Mouse (Mus musculus) cerebellum, adult 2 months (tissue): ENCODE measurements around the gene Ccdc57. TPM values are rescaled to one million over a fixed set of nuclear protein-coding genes. Genes with fewer than 3 reads are reported as not detected.

Experiments
- DNase-seq, 2 experiments: peaks; one replicate each; pipeline ENCODE4 v3.0.0; 2021
- H3K27ac ChIP-seq: fragments of 200-500 bp; 2 replicates; pipeline ENCODE4 v1.5.1; 2012; ENCODE audit warnings: low read length, control low read depth, inconsistent platforms; ENCODE audit not compliant: insufficient read depth
- H3K27me3 ChIP-seq: fragments of 200-500 bp; 2 replicates; pipeline ENCODE4 v1.6.1; 2012; ENCODE audit warnings: inconsistent platforms, mild to moderate bottlenecking, low read length, moderate library complexity; ENCODE audit not compliant: control insufficient read depth, insufficient read depth
- H3K4me1 ChIP-seq: fragments of 200-500 bp; 2 replicates; pipeline ENCODE4 v1.6.1; 2011; ENCODE audit warnings: low read length; ENCODE audit not compliant: control insufficient read depth, insufficient read depth
- H3K4me3 ChIP-seq: fragments of 200-500 bp; replicated peaks from 2 replicates; pipeline ENCODE3; 2011; ENCODE audit warnings: mild to moderate bottlenecking, low read depth, low read length, control low read depth; ENCODE audit not compliant: insufficient read depth
- CTCF ChIP-seq: fragments of 200-500 bp; IDR thresholded peaks from 2 replicates; pipeline ENCODE4 v1.5.1; 2011; ENCODE audit warnings: low read depth, mild to moderate bottlenecking, control low read depth, low read length, moderate library complexity, borderline replicate concordance; ENCODE audit not compliant: insufficient read depth
- POLR2A ChIP-seq: fragments of 200-500 bp; IDR thresholded peaks from 2 replicates; pipeline ENCODE4 v1.6.1; 2011; ENCODE audit warnings: low read length, control low read depth, borderline replicate concordance; ENCODE audit not compliant: insufficient read depth
- WGBS: fragments of 180-500 bp; shearing (Covaris S2); methylation state at CpG from one replicate; pipeline ENCODE4 v1.1.7; 2018; 5-methylcytosine and 5-hydroxymethylcytosine counted together
- polyA plus RNA-seq: library from polyadenylated mRNA; depleted of rRNA; stranded (reverse); fragments of >200 nt; gene quantifications from 2 replicates; pipeline ENCODE4 v1.2.3, GENCODE M21; 2012

Ccdc57 gene
- polyA plus RNA-seq, 1 experiment = 4.4 TPM

- 96% methylated on average over 3 of the region's 3 CpGs for WGBS
- no peaks in the 10 kb centered on the region for H3K4me1 ChIP-seq
Measured at GRCm38 (mm10) chr11:120904561-120904960, 28.1 kb downstream of the Ccdc57 start.

GRCm38 (mm10) chr11:120903159-120903850 lies 29.4 kb downstream of the Ccdc57 start:
- Histone ChIP-seq H3K4me3 (no peak overlapping the region), H3K27ac (no peak overlapping the region), H3K4me1 (no peaks in the 10 kb centered on the region), H3K27me3 (no peaks in the 10 kb centered on the region)
- WGBS = 71% methylated on average over 24 of the region's 24 CpGs
- TF ChIP-seq POLR2A (no peak), CTCF (no peak)
- no peak for DNase-seq

More at GRCm38 (mm10) chr11:120904561-120904960, 28.1 kb downstream of the Ccdc57 start:
- Histone ChIP-seq H3K27me3 (no peaks in the 10 kb centered on the region), H3K27ac (no peak overlapping the region), H3K4me3 (no peak overlapping the region)
- TF ChIP-seq CTCF = no peak
- no peak for TF ChIP-seq POLR2A
- DNase-seq = no peak

- H3K4me3 ChIP-seq = no peak overlapping the region
- TF ChIP-seq POLR2A = no peak
- TF ChIP-seq CTCF = no peak
- H3K27ac ChIP-seq = no peak overlapping the region
- H3K4me1 ChIP-seq = no peaks in the 10 kb centered on the region
- no peak for DNase-seq
- 52% methylated on average over 10 of the region's 10 CpGs for WGBS
- no peaks in the 10 kb centered on the region for H3K27me3 ChIP-seq
Measured at GRCm38 (mm10) chr11:120902487-120903142, 30.1 kb downstream of the Ccdc57 start.

- TF ChIP-seq POLR2A (no peak), CTCF (no peak)
- WGBS = 74% methylated on average over 21 of the region's 21 CpGs
Measured at GRCm38 (mm10) chr11:120901729-120902486, 30.8 kb downstream of the Ccdc57 start.

GRCm38 (mm10) chr11:120900276-120901244 lies 32.1 kb downstream of the Ccdc57 start:
- Histone ChIP-seq H3K4me1 (no peaks in the 10 kb centered on the region), H3K4me3 (no peak overlapping the region), H3K27ac (no peak overlapping the region), H3K27me3 (no peaks in the 10 kb centered on the region)
- WGBS = 87% methylated on average over 8 of the region's 8 CpGs
- DNase-seq = no peak
- TF ChIP-seq CTCF (no peak), POLR2A (no peak)

More at GRCm38 (mm10) chr11:120901729-120902486, 30.8 kb downstream of the Ccdc57 start:
- H3K4me1 ChIP-seq = no peaks in the 10 kb centered on the region
- no peak overlapping the region for H3K27ac ChIP-seq
- no peak for DNase-seq
- H3K4me3 ChIP-seq = no peak overlapping the region
- no peaks in the 10 kb centered on the region for H3K27me3 ChIP-seq

GRCm38 (mm10) chr11:120898114-120898548 lies 34.5 kb downstream of the Ccdc57 start:
- DNase-seq = no peak
- 89% methylated on average over 6 of the region's 6 CpGs for WGBS
- no peaks in the 10 kb centered on the region for H3K4me1 ChIP-seq
- TF ChIP-seq CTCF = no peak
- no peak for TF ChIP-seq POLR2A
- no peak overlapping the region for H3K4me3 ChIP-seq
- no peak overlapping the region for H3K27ac ChIP-seq
- H3K27me3 ChIP-seq = no peaks in the 10 kb centered on the region

GRCm38 (mm10) chr11:120895441-120895840 lies 37.2 kb downstream of the Ccdc57 start:
- no peak for DNase-seq
- no peak overlapping the region for H3K27ac ChIP-seq
- 93% methylated on average over 6 of the region's 6 CpGs for WGBS
- TF ChIP-seq CTCF (no peak), POLR2A (no peak)
- no peaks in the 10 kb centered on the region for H3K4me1 ChIP-seq
- H3K4me3 ChIP-seq = no peak overlapping the region
- H3K27me3 ChIP-seq = no peaks in the 10 kb centered on the region
